Mouse (Mus musculus) lung, adult 2 months (tissue): ENCODE measurements around the gene Insc.

Experiments
- CTCF ChIP-seq: fragments of 200-500 bp; IDR thresholded peaks from 2 replicates; pipeline ENCODE4 v1.5.1; 2011; ENCODE audit warnings: mild to moderate bottlenecking, low read length, control low read depth; ENCODE audit not compliant: insufficient read depth
- POLR2A ChIP-seq: fragments of 200-500 bp; IDR thresholded peaks from 2 replicates; pipeline ENCODE4 v1.6.1; 2011; ENCODE audit warnings: low read depth, mild to moderate bottlenecking, control low read depth, low read length, borderline replicate concordance; ENCODE audit errors: extremely low read depth

DNA sequence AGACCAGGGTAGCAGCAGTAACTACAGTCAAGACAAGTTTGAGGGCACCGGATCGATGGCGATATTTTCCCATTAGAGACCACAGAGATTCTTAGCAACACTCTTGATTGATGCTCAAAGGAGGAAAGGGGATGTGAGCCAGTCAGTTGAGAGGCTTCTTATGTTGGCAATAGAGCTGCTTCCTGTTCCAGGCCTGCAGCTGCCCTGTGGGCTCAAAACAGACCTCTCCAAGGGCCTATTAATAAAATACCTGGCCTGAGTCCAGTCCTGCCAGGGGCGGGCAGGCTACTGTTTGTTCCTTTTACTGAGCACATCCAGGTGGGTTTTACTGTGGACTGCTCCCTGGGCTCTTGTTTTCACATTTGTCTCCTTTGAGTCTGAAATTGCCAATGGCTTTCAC lies 83.9 kb downstream of the Insc start:
- TF ChIP-seq CTCF (no peak), POLR2A (no peak)
